Mouse (Mus musculus) thymus, adult 2 months (tissue): ENCODE measurements at regions not wholly inside any gene's neighbourhood (a gene's known extent, or its start where the extent isn't known, plus 50 kb on each side); places are given as distances from the start of the nearest gene placed in this dataset.

Experiments
- CTCF ChIP-seq: fragments of 200-500 bp; IDR thresholded peaks from 2 replicates; pipeline ENCODE4 v1.5.1; 2012; ENCODE audit warnings: mild to moderate bottlenecking, control low read depth, low read length, moderate library complexity, borderline replicate concordance; ENCODE audit not compliant: control insufficient read depth, poor library complexity, insufficient read depth; ENCODE audit errors: extremely low read depth
- POLR2A ChIP-seq: fragments of 200-500 bp; IDR thresholded peaks from 2 replicates; pipeline ENCODE4 v1.6.1; 2012; ENCODE audit warnings: mild to moderate bottlenecking, low read length, control low read depth, moderate library complexity; ENCODE audit not compliant: control insufficient read depth, poor library complexity, insufficient read depth; ENCODE audit errors: extremely low read depth

DNA sequence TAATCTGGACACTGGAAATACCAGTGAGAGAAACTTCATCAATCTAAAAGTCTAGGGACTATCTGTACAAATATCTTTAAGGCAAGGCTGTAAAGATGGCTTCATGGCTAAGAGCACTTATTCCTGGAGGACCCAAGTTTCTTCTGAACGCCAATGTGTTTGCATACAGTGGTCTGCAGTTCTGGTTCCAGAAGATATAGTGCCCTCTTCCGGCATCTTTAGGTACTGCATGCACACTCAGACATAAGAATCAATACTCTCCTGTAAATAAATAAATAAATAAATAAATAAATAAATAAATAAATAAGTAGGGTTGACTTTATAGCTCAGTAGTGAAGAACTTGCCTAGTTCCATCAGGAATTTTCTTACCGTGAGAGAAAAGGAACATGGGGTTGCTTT lies 155.4 kb upstream of the Cadm2 start:
- TF ChIP-seq POLR2A: no peak
- no peak for TF ChIP-seq CTCF
